19 mouse cellular contexts compared by ENCODE assay signal in genomic region chr14:46566681-46567410, GRCm38 (mm10).
DNase-seq lines count a peak whose midpoint lies in the region; ATAC-seq and TF ChIP-seq lines count a peak whose summit lies in the region.
"Had no signal": no experiment of that assay in that cellular context is flagged by ENCODE, and none has a peak within 500 bp of the region (broad histone marks: within the 10 kb centered on the region; RNA-seq: fewer than 3 reads in every experiment).

No protein-coding gene starts in this region.

- no peak overlapping the region for H3K4me3 ChIP-seq in heart, adult 2 months
- H3K4me3 ChIP-seq in lung, embryonic 14.5 days (ENCODE audit: low read depth, low read length), result no peak overlapping the region
- H3K4me3 ChIP-seq in lung, postnatal 0 days (ENCODE audit: low read depth, low read length), result no peak overlapping the region
- no peak overlapping the region for H3K4me3 ChIP-seq in gastrocnemius, adult 2 months
- H3K4me3 ChIP-seq: heart, embryonic 12.5 days; hindbrain, embryonic 15.5 days; liver, embryonic 15.5 days; megakaryocyte, embryonic 14.5 days; neural tube, embryonic 12.5 days had no signal

- TF ChIP-seq POLR2A in heart, adult 2 months (IDR thresholded peaks at IDR 0.05; ENCODE audit: insufficient read depth, low read depth, low read length), result no peak

- no peak overlapping the region for H3K4me2 ChIP-seq in lung, embryonic 14.5 days
- H3K4me2 ChIP-seq in lung, postnatal 0 days (replicated peaks; ENCODE audit: low read depth, low read length), result no peak overlapping the region
- H3K4me2 ChIP-seq: heart, embryonic 12.5 days; hindbrain, embryonic 15.5 days; liver, embryonic 15.5 days; neural tube, embryonic 12.5 days had no signal

- H3K27ac ChIP-seq in heart, adult 2 months, result no peak overlapping the region
- no peak overlapping the region for H3K27ac ChIP-seq in lung, embryonic 14.5 days (ENCODE audit: low read depth)
- H3K27ac ChIP-seq in lung, postnatal 0 days (ENCODE audit: low read length), result no peak overlapping the region
- H3K27ac ChIP-seq in gastrocnemius, adult 2 months, result no peak overlapping the region
- H3K27ac ChIP-seq: hindbrain, embryonic 15.5 days; liver, embryonic 15.5 days; neural tube, embryonic 12.5 days had no signal

- H3K9ac ChIP-seq in heart, adult 2 months (ENCODE audit: low read depth, low read length), result no peak overlapping the region
- no peak overlapping the region for H3K9ac ChIP-seq in lung, embryonic 14.5 days
- no peak overlapping the region for H3K9ac ChIP-seq in lung, postnatal 0 days (replicated peaks; ENCODE audit: low read depth)
- H3K9ac ChIP-seq: heart, embryonic 12.5 days; hindbrain, embryonic 15.5 days; liver, embryonic 15.5 days; neural tube, embryonic 12.5 days had no signal

- 61% methylated on average over 9 of the region's 9 CpGs for WGBS in heart, adult 2 months
- WGBS in lung, embryonic 14.5 days, result 16% methylated on average over 9 of the region's 9 CpGs
- 25% methylated on average over 9 of the region's 9 CpGs for WGBS in lung, postnatal 0 days

- no peaks in the 10 kb centered on the region for H3K79me2 ChIP-seq in heart, adult 2 months (replicated peaks; ENCODE audit: control insufficient read depth, insufficient read depth, low read length)

- intact Hi-C loops in heart, adult 2 months (cut with DNase I), result loop anchor here (5.0 to 10.0 kb wide), 3 partner anchors 155 to 692 kb away; partner anchors contain the start of gene Bmp4
- intact Hi-C loops in gastrocnemius, adult 2 months (cut with DNase I), result loop anchor here (10.0 kb wide), 3 partner anchors 158 to 692 kb away; no protein-coding TSS in a partner anchor

- no peak for TF ChIP-seq EP300 in heart, adult 2 months (IDR thresholded peaks at IDR 0.05; ENCODE audit: insufficient read depth, low read depth, low read length)
- TF ChIP-seq EP300 in lung, postnatal 0 days (IDR thresholded peaks at IDR 0.05), result no peak

- no peak for TF ChIP-seq CTCF in heart, adult 2 months (IDR thresholded peaks at IDR 0.05)
- no peak for TF ChIP-seq CTCF in lung, embryonic 14.5 days (IDR thresholded peaks at IDR 0.05; ENCODE audit: low read depth)
- no peak for TF ChIP-seq CTCF in lung, postnatal 0 days (IDR thresholded peaks at IDR 0.05)
- TF ChIP-seq CTCF in gastrocnemius, adult 2 months (IDR thresholded peaks at IDR 0.05), result no peak

- H3K4me1 ChIP-seq in heart, adult 2 months (ENCODE audit: control insufficient read depth, insufficient read depth, low read length), result no peaks in the 10 kb centered on the region; the same call in 1 of the 2 replicates
- H3K4me1 ChIP-seq in lung, embryonic 14.5 days (ENCODE audit: insufficient read depth), result peaks cover 11% of the 10 kb centered on the region
- H3K4me1 ChIP-seq in lung, postnatal 0 days (ENCODE audit: insufficient read depth, low read depth, low read length), result peaks cover 4% of the 10 kb centered on the region; the same call in 1 of the 2 replicates
- H3K4me1 ChIP-seq: hindbrain, embryonic 15.5 days; megakaryocyte, embryonic 14.5 days; neural tube, embryonic 12.5 days had no signal

- peak; percentile 73 for DNase-seq in heart, adult 11 months
- DNase-seq in heart, adult 2 months, result no peak
- DNase-seq in lung, embryonic 14.5 days, result peak; percentile 59
- no peak for DNase-seq in lung, postnatal 0 days (ENCODE audit: low spot score)
- peak; percentile 20 for DNase-seq in kidney, postnatal 14 days
- peak; percentile 18 for DNase-seq in retina, postnatal 1 day
- no peak for DNase-seq in gastrocnemius, adult 2 months
- no peak for DNase-seq in cerebellum, postnatal 4 days (ENCODE audit: low spot score in 2 of 2)
- DNase-seq: cerebellum, postnatal 14 days; gastrocnemius, postnatal 36 days; heart, postnatal 36 days; layer of hippocampus, postnatal 36 days; lung, postnatal 14 days had no signal

- no peaks in the 10 kb centered on the region for H3K36me3 ChIP-seq in heart, adult 2 months (ENCODE audit: control insufficient read depth, insufficient read depth, low read length)
- no peaks in the 10 kb centered on the region for H3K36me3 ChIP-seq in lung, embryonic 14.5 days (ENCODE audit: insufficient read depth)
- H3K36me3 ChIP-seq in lung, postnatal 0 days (ENCODE audit: insufficient read depth, low read length), result no peaks in the 10 kb centered on the region
- H3K36me3 ChIP-seq: heart, embryonic 12.5 days; hindbrain, embryonic 15.5 days; liver, embryonic 15.5 days; neural tube, embryonic 12.5 days had no signal

- peak; percentile 45; the same call in 1 of the 2 replicates for ATAC-seq in lung, embryonic 14.5 days (ENCODE audit: insufficient read depth)
- no peak for ATAC-seq in lung, postnatal 0 days

- no peaks in the 10 kb centered on the region for H3K9me3 ChIP-seq in lung, embryonic 14.5 days (ENCODE audit: low read depth, low read length)
- no peaks in the 10 kb centered on the region for H3K9me3 ChIP-seq in lung, postnatal 0 days (ENCODE audit: low read length)
- H3K9me3 ChIP-seq: heart, embryonic 12.5 days; hindbrain, embryonic 15.5 days; liver, embryonic 15.5 days; megakaryocyte, embryonic 14.5 days; neural tube, embryonic 12.5 days had no signal

- no peaks in the 10 kb centered on the region for H3K27me3 ChIP-seq in heart, adult 2 months (ENCODE audit: control insufficient read depth, insufficient read depth, low read length)
- H3K27me3 ChIP-seq in lung, embryonic 14.5 days (ENCODE audit: insufficient read depth, low read length), result no peaks in the 10 kb centered on the region
- no peaks in the 10 kb centered on the region for H3K27me3 ChIP-seq in lung, postnatal 0 days (replicated peaks; ENCODE audit: insufficient read depth, low read length)
- H3K27me3 ChIP-seq: CH12.LX; heart, embryonic 12.5 days; hindbrain, embryonic 15.5 days; megakaryocyte, embryonic 14.5 days; neural tube, embryonic 12.5 days had no signal

Comparison
In these comparisons a context has a peak if more than half of its experiments do, and no peak if none do; other contexts are left out.
1. DNase-seq: peak in heart, adult 11 months (single experiment), lung, embryonic 14.5 days (single experiment), kidney, postnatal 14 days (single experiment) and retina, postnatal 1 day (single experiment); none in heart, adult 2 months (0 of 2), lung, postnatal 0 days (single experiment), gastrocnemius, adult 2 months (single experiment) and cerebellum, postnatal 4 days (0 of 2).